Mouse (Mus musculus): ENCODE results near the gene Clca3a2.
A peak's percentile ranks its signal among the peaks of the same experiment; 100 is the strongest.
"Not testable (repeated sequence)": the region's sequence is repeated elsewhere in the genome, so short reads cannot be mapped to it uniquely, and the experiment has no call there.

Clca3a2 gene

DNA sequence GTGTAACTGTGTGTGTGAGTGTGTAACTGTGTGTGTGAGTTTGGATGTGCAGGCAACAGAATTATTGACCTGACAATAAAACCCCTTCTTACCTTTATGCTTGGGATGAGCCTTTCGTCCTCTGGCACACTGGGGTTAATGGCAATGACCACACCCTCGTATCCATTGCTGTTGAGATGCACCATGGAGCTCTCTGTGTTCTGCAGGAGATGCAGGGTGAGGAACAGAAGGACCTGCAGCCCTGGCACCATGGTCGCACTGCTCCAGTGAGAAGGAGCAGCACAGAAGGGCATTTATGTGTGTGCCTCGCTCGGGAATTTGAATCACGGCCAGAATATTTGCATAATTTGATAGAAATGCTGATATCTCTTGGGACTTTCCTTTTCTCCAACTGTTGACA lies at the start of gene Clca3a2:
Gene Clca3a2 (minus strand): TSS at position 276 of the 400 bp plus-strand sequence.
- DNase-seq (ENCODE audit: low spot score in 2 of 2) = not testable (repeated sequence)

DNA sequence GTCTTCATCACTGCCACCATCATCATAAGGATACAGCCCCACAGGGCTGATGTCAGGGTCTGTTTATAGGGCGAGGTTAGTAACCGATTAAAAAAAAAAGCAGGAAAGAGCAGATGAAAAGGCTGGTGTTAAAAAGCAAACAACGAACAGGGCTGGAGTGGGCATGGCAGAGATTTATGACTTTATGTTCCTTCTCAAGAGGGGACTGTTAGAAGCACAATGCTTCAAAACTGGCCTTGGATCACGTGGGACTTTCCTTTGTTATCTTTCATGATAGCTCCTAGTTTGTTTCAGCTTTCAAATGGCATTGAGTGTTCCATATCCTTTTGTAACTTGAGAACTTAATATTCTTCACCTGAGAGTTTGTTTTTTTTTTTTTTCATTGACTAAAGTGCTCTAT lies 30.3 kb upstream of the Clca3a2 start:
- DNase-seq (ENCODE audit: low spot score in 2 of 2) = no peak

- DNase-seq (ENCODE audit: low spot score in 2 of 2) = not testable (repeated sequence)
Observed at GRCm38 (mm10) chr3:144849014-144849556, 29.8 kb upstream of the Clca3a2 start, which contains the start of gene Clca3b. Gene Clca3b, minus strand, starts transcription at chr3:144849357.

GRCm38 (mm10) chr3:144827257-144827656 lies 8.0 kb upstream of the Clca3a2 start:
- no peak for DNase-seq (ENCODE audit: low spot score in 2 of 2)

- DNase-seq (ENCODE audit: low spot score in 2 of 2) = peak; percentile 85 to 92
Observed at GRCm38 (mm10) chr3:144825151-144825550, 5.9 kb upstream of the Clca3a2 start.

GRCm38 (mm10) chr3:144823331-144823730 lies 4.0 kb upstream of the Clca3a2 start:
- no peak for DNase-seq (ENCODE audit: low spot score in 2 of 2)

DNA sequence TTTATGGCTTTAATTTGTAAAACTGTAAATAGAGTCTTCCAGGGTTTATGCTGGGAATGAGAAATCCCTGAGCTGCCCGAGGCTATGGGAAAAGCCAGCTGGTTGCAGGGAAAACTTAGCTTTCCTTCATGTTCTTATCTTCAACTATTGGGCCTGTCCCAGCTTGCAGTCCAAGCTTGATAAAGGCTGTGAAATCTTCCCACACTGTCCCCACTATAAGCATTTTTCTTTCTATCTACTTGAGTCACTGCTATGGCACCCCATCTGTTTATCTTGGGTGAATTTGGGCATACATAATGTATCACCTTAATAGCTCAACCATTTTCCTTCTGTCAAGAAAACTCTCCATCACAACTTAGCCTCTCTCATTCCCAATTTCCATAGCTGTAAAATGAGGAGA lies 1.3 kb upstream of the Clca3a2 start:
- DNase-seq (ENCODE audit: low spot score in 2 of 2) = no peak

DNA sequence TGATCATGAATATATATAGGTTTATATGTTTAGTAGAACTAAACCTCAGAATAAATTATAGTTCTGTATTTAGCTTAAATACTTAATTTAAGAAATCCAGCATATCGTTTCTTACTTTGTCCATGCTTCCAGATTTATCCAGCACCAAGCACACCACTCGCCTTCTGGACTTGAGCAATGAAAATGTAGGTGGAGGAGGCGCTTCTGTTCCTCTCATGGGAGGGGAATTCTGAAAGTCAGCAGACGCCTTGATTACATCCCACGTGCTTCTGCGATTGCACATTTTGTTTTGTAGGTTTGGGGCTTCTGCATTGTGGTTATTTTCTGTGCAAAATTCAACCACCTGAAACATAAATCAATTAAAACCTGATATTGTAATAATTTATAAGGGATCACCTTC lies 6.0 kb downstream of the Clca3a2 start:
- DNase-seq (ENCODE audit: low spot score in 2 of 2) = not testable (repeated sequence)

DNA sequence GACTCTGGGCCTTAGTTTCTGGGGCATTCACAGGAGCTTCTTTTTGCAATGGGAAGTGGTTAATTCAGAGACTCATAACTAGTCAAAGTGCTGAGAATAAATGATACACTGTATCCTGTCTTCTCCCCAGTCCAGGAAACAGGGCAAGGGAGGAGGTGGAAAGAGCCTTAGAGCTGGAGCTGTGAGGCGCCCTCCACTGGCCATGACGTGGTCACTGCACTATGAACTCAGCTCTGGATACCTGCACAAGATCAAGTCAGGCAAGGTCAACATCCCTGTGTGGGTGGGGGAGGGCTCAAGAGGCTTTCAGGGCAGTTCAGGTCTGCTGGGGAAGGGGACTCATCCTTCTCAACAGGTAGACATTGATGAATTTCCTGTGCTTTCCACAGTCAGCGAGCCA lies 7.5 kb downstream of the Clca3a2 start:
- DNase-seq (ENCODE audit: low spot score in 2 of 2) = no peak

GRCm38 (mm10) chr3:144808153-144808925 lies 11.0 kb downstream of the Clca3a2 start:
- not testable (repeated sequence) for DNase-seq (ENCODE audit: low spot score in 2 of 2)

DNA sequence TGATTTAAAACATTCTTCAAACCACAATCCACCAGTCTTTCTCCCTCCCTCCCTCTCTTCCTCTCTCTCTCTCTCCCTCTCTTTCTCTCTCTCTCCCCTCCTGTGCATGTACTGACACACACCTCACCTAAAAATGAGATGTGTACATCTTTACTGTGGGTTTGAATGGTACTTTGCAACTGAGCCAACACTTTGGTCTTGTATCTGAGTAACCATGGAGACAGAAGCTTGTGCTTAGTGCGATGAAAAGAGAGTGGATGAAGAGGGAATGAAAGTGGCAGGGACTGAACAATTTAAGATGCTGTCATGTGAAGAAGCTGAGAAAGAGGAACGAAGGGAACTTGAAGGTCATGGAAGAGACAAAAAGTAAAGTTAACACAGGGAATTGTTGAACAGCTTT lies 12.7 kb downstream of the Clca3a2 start:
- not testable (repeated sequence) for DNase-seq (ENCODE audit: low spot score in 2 of 2)

DNA sequence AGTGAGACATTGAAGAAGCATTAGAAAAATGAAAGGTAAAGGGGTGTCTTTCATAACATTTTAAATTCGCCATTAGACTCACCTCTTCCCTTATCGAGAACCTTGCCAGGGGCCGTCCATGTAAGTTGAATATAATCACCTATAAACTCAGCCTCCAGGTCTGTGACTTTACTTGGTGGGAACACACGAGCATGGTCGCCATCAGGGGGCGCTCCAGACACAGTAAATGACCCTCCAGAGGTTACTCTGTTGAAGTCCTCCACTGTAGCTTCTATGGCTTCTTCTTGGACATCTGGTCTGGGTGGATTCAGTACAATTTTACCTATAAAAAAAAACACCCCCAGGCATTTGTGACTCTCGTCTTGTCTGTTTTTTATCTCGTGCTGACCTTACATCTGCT lies 17.4 kb downstream of the Clca3a2 start:
- peak; percentile 19 to 32 for DNase-seq (ENCODE audit: low spot score in 2 of 2)

- no peak for DNase-seq (ENCODE audit: low spot score in 2 of 2)
Observed at GRCm38 (mm10) chr3:144785181-144786148, 33.8 kb downstream of the Clca3a2 start.

DNA sequence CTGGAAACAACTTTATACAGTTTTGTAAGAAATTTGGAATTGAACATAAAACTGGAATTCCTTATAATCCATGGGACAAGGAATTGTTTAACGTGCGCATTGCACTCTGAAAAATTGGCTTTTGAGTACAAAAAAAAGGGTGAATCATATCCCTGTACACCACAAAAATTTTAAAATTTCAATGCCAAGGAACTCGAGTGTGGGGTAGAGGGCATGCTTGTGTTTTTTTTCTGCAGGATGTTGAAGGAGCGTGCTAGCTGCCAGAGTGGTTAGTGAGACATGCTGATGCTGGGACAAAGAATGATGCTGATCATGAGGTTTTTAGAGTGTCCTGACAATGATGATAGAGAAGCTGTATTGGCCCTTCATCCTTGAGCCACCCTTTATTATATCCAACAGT lies 54.1 kb downstream of the Clca3a2 start:
- DNase-seq (ENCODE audit: low spot score in 2 of 2) = no peak

DNA sequence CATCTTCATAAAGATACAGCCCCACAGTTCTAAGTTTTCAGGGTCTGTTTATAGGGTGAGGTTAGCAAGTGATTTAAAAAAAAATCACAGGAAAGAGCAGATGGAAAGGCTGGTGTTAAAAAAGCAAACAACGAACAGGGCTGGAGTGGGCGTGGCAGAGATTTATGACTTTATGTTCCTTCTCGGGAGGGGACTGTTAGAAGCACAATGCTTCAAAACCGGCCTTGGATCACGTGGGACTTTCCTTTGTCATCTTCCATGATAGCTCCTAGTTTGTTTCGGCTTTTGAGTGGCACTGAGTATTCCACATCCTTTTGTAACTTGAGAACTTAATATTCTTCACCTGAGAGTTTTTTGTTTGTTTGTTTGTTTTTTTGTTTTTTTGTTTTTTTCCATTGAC lies 57.8 kb downstream of the Clca3a2 start:
- DNase-seq (ENCODE audit: low spot score in 2 of 2) = no peak

DNA sequence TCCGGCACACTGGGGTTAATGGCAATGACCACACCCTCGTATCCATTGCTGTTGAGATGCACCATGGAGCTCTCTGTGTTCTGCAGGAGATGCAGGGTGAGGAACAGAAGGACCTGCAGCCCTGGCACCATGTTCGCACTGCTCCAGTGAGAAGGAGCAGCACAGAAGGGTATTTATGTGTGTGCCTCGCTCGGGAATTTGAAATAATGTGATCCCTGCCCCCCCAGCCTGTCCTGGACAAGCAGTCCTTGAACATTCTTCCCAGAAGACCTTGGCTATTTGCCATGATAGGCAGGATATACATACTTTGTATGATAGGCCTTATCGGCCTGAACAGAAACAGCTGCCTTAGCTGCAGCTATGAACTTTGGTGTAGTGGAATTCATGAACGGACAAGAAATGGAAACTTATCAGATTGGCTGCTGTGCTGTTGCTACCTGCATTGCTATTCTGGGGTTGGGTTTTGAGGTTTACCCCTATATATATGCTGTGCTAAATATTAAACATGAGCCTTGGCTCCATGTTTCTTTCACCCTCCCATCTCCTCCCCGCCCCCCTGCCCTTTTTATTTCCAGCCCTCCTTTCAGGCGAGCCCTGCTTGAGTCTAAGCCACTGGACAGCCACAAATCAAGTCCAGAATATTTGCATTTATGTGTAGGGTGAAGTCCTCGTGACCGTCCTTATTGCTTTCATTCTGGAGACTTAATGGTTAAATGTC lies 58.5 kb downstream of the Clca3a2 start, which contains the start of gene Clca3a1:
Gene Clca3a1 (minus strand): TSS at position 386 of the 718 bp plus-strand sequence.
- no peak for DNase-seq (ENCODE audit: low spot score in 2 of 2)

DNA sequence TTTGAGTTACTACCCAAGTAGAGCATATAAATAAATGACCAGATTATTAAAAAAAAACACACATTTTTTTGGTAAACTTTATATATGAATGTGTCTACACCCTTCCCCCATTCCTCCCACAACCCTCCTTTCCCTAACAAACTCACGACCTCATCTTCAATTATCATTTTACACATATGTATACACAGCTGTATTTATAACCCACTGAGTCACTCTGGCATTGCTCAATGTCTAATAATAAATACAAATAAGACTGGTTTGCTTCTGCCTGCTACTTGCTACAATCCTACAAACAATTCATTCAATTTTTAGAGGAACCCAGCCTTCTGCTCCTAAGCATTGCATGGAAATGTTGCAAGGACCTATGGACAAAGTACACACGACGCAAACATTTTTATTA lies 59.6 kb downstream of the Clca3a2 start:
- DNase-seq (ENCODE audit: low spot score in 2 of 2) = no peak

GRCm38 (mm10) chr3:144756103-144756502 lies 63.2 kb downstream of the Clca3a2 start:
- DNase-seq (ENCODE audit: low spot score in 2 of 2) = not testable (repeated sequence)

DNA sequence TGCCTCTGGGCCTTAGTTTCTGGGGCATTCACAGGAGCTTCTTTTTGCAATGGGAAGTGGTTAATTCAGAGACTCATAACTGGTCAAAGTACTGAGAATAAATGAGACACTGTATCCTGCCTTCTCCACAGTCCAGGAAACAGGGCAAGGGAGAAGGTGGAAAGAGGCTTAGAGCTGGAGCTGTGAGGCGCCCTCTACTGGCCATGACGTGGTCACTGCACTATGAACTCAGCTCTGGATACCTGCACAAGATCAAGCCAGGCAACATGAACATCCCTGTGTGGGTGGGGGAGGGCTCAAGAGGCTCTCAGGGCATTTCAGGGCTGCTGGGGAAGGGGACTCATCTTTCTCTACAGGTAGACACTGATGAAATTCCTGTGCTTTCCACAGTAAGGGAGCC lies 66.2 kb downstream of the Clca3a2 start:
- no peak for DNase-seq (ENCODE audit: low spot score in 2 of 2)

DNA sequence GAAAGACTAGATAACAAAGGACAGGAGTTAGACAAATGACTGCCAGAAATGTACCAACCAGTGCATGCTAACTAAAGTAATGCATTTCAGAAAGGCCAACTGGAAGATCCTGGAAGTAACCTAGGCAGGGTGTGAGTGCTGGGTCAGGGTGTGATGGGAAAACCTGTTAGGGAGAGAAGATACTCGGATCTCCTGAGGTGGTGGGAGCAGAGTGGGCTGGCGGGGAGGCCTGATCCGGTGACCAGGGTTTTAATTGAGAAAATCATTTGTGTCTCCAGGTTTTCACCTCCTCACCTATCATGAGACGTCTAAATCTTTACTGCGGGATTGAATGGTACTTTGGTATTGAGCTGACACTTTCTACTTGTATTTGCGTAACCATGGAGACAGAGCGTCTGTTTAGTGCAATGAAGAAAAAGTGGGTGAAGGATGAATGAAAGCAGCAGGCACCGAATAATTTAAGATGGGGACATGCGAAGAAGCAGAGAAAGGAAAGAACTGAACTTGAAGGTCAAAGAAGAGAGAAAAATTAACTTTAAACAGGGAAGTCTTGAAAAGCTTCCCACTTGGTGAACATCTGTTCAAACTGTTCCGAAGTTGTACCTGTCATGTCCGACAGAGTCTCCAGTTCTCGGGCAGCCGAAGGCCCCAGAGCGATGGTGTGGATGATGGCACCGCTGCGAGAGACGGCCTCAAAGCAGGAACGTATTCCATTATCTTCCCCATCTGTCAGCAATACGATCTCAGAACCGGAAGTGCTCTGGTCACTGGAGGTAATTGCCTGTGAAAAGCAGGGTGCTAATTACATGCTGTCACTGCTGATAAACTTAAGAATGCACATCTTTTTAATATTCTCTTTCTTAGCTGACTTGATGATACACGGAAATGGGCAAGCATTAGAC lies 70.0 kb downstream of the Clca3a2 start:
- not testable (repeated sequence) for DNase-seq (ENCODE audit: low spot score in 2 of 2)

All from frontal cortex, postnatal 36 days (tissue).